Mouse (Mus musculus) myocyte (in vitro differentiated cells): ENCODE measurements at regions not wholly inside any gene's neighbourhood (a gene's known extent, or its start where the extent isn't known, plus 50 kb on each side); places are given as distances from the start of the nearest gene placed in this dataset.

ENCODE experiments used
- H3K27me3 ChIP-seq: one replicate; pipeline ENCODE4 v1.6.1; 2011; ENCODE audit not compliant: control insufficient read depth, insufficient read depth, insufficient read length
- H3K36me3 ChIP-seq: one replicate; pipeline ENCODE4 v1.6.1; 2011; ENCODE audit not compliant: control insufficient read depth, insufficient read depth
- H3K4me2 ChIP-seq: one replicate; pipeline ENCODE4 v1.6.1; 2011; ENCODE audit warnings: low read depth, control low read depth
- H3K4me3 ChIP-seq: one replicate; pipeline ENCODE4 v1.5.1; 2011; ENCODE audit warnings: mild to moderate bottlenecking, control low read depth, moderate library complexity
- H3K79me2 ChIP-seq: one replicate; pipeline ENCODE4 v1.6.1; 2011; ENCODE audit not compliant: control insufficient read depth, insufficient read depth
- H3ac ChIP-seq: one replicate; pipeline ENCODE4 v1.6.1; 2011; ENCODE audit not compliant: control insufficient read depth, insufficient read length
- CEBPB ChIP-seq: IDR thresholded peaks from 2 replicates; pipeline ENCODE4 v1.6.1; 2011; ENCODE audit warnings: mild to moderate bottlenecking, moderate library complexity; ENCODE audit not compliant: poor library complexity, insufficient read depth, severe bottlenecking
- E2F4 ChIP-seq: IDR thresholded peaks from one replicate; pipeline ENCODE4 v1.6.1; 2011; ENCODE audit warnings: mild to moderate bottlenecking, control low read depth, moderate library complexity; ENCODE audit not compliant: insufficient read depth
- MAX ChIP-seq: IDR thresholded peaks from one replicate; pipeline ENCODE4 v1.6.1; 2011; ENCODE audit warnings: low read depth, mild to moderate bottlenecking, control low read depth
- MYOD1 ChIP-seq, 3 experiments: IDR thresholded peaks; one replicate each; pipeline ENCODE4 v1.6.1; 2011; ENCODE audit warnings: control low read depth in 2 of 3, low read depth in 2 of 3, mild to moderate bottlenecking in 2 of 3, moderate library complexity in 1 of 3; ENCODE audit not compliant: insufficient read length in 2 of 3, control insufficient read depth in 1 of 3
- MYOG ChIP-seq, 3 experiments: IDR thresholded peaks; one replicate each; pipeline ENCODE4 v1.6.1; 2011; ENCODE audit warnings: control low read depth in 2 of 3, low read depth in 2 of 3, mild to moderate bottlenecking in 2 of 3; ENCODE audit not compliant: insufficient read length in 2 of 3, control insufficient read depth in 1 of 3, insufficient read depth in 1 of 3
- POLR2A ChIP-seq: IDR thresholded peaks from one replicate; pipeline ENCODE4 v1.6.1; 2011; ENCODE audit warnings: low read depth, mild to moderate bottlenecking, control low read depth, moderate library complexity; ENCODE audit not compliant: insufficient read length
- POLR2AphosphoS2 ChIP-seq: IDR thresholded peaks from one replicate; pipeline ENCODE4 v1.6.1; 2011; ENCODE audit warnings: low read depth, control low read depth; ENCODE audit not compliant: insufficient read length
- REST ChIP-seq: IDR thresholded peaks from one replicate; pipeline ENCODE4 v1.6.1; 2011; ENCODE audit warnings: mild to moderate bottlenecking, control low read depth, moderate library complexity; ENCODE audit not compliant: insufficient read depth, insufficient read length
- SRF ChIP-seq: IDR thresholded peaks from one replicate; pipeline ENCODE4 v1.6.1; 2011; ENCODE audit warnings: low read depth; ENCODE audit not compliant: control insufficient read depth, insufficient read length
- TCF12 ChIP-seq: IDR thresholded peaks from one replicate; pipeline ENCODE4 v1.6.1; 2011; ENCODE audit warnings: mild to moderate bottlenecking, control low read depth; ENCODE audit not compliant: poor library complexity, insufficient read depth, severe bottlenecking
- TCF3 ChIP-seq: IDR thresholded peaks from one replicate; pipeline ENCODE4 v1.6.1; 2011; ENCODE audit warnings: low read depth, control low read depth; ENCODE audit not compliant: insufficient read length
- USF1 ChIP-seq: IDR thresholded peaks from one replicate; pipeline ENCODE4 v1.6.1; 2011; ENCODE audit warnings: low read depth, mild to moderate bottlenecking, control low read depth, moderate library complexity

DNA sequence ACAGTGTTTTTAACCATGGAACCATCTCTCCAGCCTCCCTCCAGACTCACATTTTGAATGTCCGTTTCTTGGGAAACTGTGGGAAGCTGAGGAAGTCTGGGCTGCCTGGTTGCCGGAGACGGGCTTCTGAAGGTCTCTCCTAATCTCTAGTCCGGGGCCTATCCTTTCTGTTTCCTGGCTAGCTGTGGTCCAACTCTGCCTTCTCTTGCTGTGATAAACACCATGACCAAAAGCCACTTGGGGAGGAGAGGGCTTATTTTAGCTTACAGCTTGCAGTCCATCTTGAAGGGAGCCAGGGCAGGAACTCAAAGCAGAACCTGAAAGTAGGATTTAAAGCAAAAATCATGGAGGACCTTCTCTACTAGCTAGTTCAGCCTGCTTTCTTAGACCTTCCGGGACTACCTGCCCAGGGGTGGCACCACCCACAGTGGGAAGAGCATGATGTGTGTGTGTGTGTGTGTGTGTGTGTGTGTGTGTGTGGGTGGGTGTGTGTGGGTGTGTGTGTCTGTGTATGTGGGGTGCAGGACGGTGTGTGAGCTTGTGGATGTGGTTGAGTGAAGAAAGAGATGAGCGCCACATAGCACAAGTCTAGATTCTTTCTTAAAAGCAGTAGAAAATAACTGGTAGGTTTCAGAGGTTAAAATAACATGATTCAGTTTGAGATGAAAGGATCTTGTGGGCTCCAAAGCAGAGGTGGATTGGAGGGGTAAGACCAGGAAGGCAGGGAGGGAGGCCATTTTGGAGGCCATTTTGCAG, 73.5 kb upstream of the Rap1b start:
- TF ChIP-seq SRF (no peak), TCF12 (no peak), CEBPB (no peak), E2F4 (no peak), POLR2AphosphoS2 (no peak), MAX (no peak)
- H3K4me2 ChIP-seq: no peak overlapping the region
- H3K27me3 ChIP-seq: no peaks in the 10 kb centered on the region

DNA sequence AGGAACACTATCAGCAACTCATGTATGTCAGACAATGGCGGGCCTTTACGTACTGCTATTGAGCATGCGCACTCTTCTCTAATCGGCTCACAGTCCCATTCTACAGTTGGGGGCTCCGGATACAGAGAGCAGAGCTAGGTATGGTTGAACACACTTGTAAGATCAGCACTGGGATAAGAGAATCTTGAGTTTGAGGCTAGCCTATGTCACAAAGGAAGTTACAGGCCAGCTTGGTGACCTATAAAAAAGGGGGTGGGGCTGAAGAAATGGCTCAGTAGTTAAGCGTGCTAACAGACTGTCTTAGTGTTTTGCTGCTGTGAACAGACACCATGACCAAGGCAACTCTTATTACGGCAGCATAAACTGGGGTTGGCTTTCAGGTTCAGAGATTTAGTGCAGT, 79.4 kb upstream of the Rap1b start:
- TF ChIP-seq REST: no peak
- TF ChIP-seq E2F4: no peak
- no peak overlapping the region for H3K4me3 ChIP-seq
- no peak overlapping the region for H3ac ChIP-seq
- no peaks in the 10 kb centered on the region for H3K79me2 ChIP-seq
- H3K27me3 ChIP-seq: no peaks in the 10 kb centered on the region
- no peak overlapping the region for H3K4me2 ChIP-seq
- H3K36me3 ChIP-seq: no peaks in the 10 kb centered on the region

More for the DNA sequence above, 73.5 kb upstream of the Rap1b start:
- H3ac ChIP-seq: no peak overlapping the region
- no peak overlapping the region for H3K4me3 ChIP-seq
- no peaks in the 10 kb centered on the region for H3K79me2 ChIP-seq
- H3K36me3 ChIP-seq: no peaks in the 10 kb centered on the region

DNA sequence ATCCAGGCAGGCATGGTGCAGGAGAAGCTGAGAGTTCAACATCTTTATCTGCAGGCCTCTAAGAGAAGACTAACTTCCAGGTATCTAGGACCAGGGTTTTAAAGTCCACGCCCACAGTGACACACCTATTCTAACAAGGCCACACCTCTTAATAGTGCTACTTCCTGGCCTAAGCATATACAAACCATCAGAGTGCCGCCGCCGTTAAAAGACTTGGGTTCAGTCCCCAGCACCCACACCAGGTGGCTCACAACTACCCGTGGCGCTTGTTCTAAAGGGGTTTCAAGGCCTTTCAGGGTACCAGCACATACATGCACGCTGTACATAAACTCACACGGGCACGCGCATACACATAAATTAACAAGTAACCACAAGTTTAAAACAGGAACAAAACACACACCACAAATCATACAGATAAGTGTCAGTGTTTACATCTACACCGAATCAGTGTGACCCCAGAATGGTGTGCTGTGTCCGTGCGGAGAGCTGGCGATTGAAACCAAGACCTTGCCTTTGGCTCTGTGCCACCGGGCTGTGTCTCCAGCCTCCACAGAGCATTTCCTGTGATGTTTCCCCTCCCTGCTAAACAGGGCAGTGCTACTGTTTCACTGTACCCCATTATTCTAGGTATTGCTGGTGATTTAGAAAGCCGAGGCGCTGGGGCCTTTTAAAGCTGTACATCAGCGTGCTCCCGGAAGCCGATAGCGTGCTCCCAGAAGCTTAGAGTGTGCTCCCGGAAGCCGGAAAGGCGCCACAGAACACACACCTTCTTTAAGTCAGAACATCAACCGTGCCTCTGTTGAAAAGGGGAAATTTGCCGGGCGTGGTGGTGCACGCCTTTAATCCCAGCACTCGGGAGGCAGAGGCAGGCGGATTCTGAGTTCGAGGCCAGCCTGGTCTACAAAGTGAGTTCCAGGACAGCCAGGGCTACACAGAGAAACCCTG, 80.0 kb upstream of the Rap1b start:
- no peak overlapping the region for H3K4me3 ChIP-seq
- H3K36me3 ChIP-seq: no peaks in the 10 kb centered on the region
- TF ChIP-seq POLR2AphosphoS2 (no peak), TCF12 (no peak), CEBPB (no peak), POLR2A (no peak), SRF (no peak), MYOD1 (IDR thresholded peaks at IDR 0.05; ENCODE audit: control insufficient read depth in 1 of 3, insufficient read length in 2 of 3, low read depth in 2 of 3) (no peak), REST (no peak), USF1 (no peak), MYOG (IDR thresholded peaks at IDR 0.05; ENCODE audit: control insufficient read depth in 1 of 3, insufficient read depth in 1 of 3, insufficient read length in 2 of 3, low read depth in 2 of 3) (no peak), E2F4 (no peak), MAX (no peak), TCF3 (no peak)
- no peaks in the 10 kb centered on the region for H3K27me3 ChIP-seq
- H3K79me2 ChIP-seq: no peaks in the 10 kb centered on the region
- no peak overlapping the region for H3K4me2 ChIP-seq
- no peak overlapping the region for H3ac ChIP-seq

DNA sequence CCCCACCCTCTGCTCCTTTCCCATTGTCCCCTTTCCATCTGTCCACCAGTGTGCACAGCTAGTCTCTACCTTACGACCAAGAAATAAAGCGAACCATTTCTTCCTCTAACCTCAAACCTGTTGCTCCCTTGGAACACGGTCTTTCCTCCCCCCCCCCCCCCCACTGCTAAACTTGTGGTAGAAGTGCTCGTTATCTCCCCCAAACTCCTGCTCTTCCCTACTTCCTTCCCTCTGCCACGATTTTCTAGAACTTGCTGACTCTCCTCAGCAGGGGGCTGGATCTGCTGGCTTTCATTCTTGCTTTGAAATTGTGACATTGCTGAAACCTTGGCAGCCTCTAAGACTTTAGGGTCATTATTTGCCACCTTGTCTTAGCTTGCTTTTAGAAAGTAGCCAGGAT, 83.2 kb upstream of the Rap1b start:
- Histone ChIP-seq H3K27me3 (no peaks in the 10 kb centered on the region), H3K79me2 (no peaks in the 10 kb centered on the region), H3K4me2 (no peak overlapping the region), H3K36me3 (no peaks in the 10 kb centered on the region), H3K4me3 (no peak overlapping the region), H3ac (no peak overlapping the region)
- TF ChIP-seq USF1 (no peak), CEBPB (no peak), REST (no peak), SRF (no peak)

DNA sequence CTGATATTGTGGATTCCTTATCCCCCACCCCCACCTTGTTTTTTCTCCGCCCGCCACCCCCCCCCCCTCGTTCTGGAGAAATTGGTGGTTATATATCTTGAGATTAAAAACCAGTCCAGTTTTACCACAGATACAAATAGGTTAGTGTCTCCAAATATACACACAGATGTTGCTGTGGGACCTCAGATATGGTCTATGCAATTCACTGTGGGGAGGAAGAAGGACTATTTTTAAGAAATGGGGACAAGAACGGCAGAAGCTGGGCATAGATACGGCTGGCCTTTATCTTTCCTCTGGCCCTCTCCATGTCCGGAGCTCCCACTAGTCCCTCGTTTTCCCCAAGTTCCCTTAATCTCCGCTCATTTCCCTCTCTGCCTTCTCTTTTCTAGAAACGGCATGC, 89.0 kb upstream of the Rap1b start:
- no peaks in the 10 kb centered on the region for H3K79me2 ChIP-seq
- H3K36me3 ChIP-seq: no peaks in the 10 kb centered on the region
- H3ac ChIP-seq: no peak overlapping the region
- H3K27me3 ChIP-seq: no peaks in the 10 kb centered on the region
- H3K4me2 ChIP-seq: no peak overlapping the region
- TF ChIP-seq E2F4: no peak
- no peak for TF ChIP-seq MYOD1 (IDR thresholded peaks at IDR 0.05; ENCODE audit: control insufficient read depth in 1 of 3, insufficient read length in 2 of 3, low read depth in 2 of 3)
- TF ChIP-seq POLR2AphosphoS2: no peak
- TF ChIP-seq TCF12: no peak
- no peak for TF ChIP-seq TCF3
- no peak for TF ChIP-seq CEBPB
- no peak for TF ChIP-seq MAX
- TF ChIP-seq MYOG (IDR thresholded peaks at IDR 0.05; ENCODE audit: control insufficient read depth in 1 of 3, insufficient read depth in 1 of 3, insufficient read length in 2 of 3, low read depth in 2 of 3): no peak
- no peak for TF ChIP-seq REST
- TF ChIP-seq POLR2A: no peak
- TF ChIP-seq SRF: no peak
- H3K4me3 ChIP-seq: no peak overlapping the region
